25 mouse cellular contexts compared by ENCODE assay signal in genomic region chr10:120005581-120005980, GRCm38 (mm10).
DNase-seq lines count a peak whose midpoint lies in the region; ATAC-seq and TF ChIP-seq lines count a peak whose summit lies in the region.
"Had no signal": no experiment of that assay in that cellular context is flagged by ENCODE, and none has a peak within 500 bp of the region (broad histone marks: within the 10 kb centered on the region; RNA-seq: fewer than 3 reads in every experiment).

No protein-coding gene starts in this region.

- H3K4me2 ChIP-seq in forebrain, embryonic 14.5 days (ENCODE audit: low read length): no peak overlapping the region
- H3K4me2 ChIP-seq: embryonic facial prominence, embryonic 13.5 days; embryonic facial prominence, embryonic 15.5 days; forebrain, embryonic 13.5 days had no signal

- DNase-seq in cerebellum, postnatal 10 days: peak; percentile 56 to 63
- no peak for DNase-seq in cerebellum, adult 18-20 months
- peak; percentile 32 for DNase-seq in forebrain, embryonic 14.5 days (ENCODE audit: low spot score)
- DNase-seq in forebrain, embryonic 10.5 days (ENCODE audit: extremely low spot score, low spot score): no peak
- peak; percentile 26 for DNase-seq in left cerebral cortex, postnatal 4 days
- DNase-seq in left cerebral cortex, adult 2 months (ENCODE audit: extremely low spot score in 1 of 2, low spot score in 2 of 2): no peak
- DNase-seq: adrenal gland, adult 8-10 months; adrenal gland, postnatal 14 days; adrenal gland, postnatal 36 days; B cell, adult 2 months; cerebellum, adult 11 months; cerebellum, adult 2 months; cerebellum, adult 9-10 months; cerebellum, postnatal 25 days; embryo, embryonic 11 days had no signal

- intact Hi-C loops in left cerebral cortex, postnatal 4 days (cut with DNase I): no loop called here
- intact Hi-C loops in left cerebral cortex, adult 2 months (cut with DNase I): no loop called here

- WGBS in forebrain, embryonic 14.5 days: 74% methylated on average over 5 of the region's 5 CpGs
- 89% methylated on average over 5 of the region's 5 CpGs for WGBS in forebrain, embryonic 10.5 days

- no peak overlapping the region for H3K4me3 ChIP-seq in forebrain, embryonic 14.5 days (ENCODE audit: low read depth, low read length)
- H3K4me3 ChIP-seq in forebrain, embryonic 10.5 days: no peak overlapping the region
- no peak overlapping the region for H3K4me3 ChIP-seq in left cerebral cortex, adult 2 months
- H3K4me3 ChIP-seq: embryonic facial prominence, embryonic 13.5 days; embryonic facial prominence, embryonic 15.5 days; erythroblast, embryonic 14.5 days; forebrain, embryonic 13.5 days had no signal

- H3K9me3 ChIP-seq in forebrain, embryonic 14.5 days (replicated peaks; ENCODE audit: control insufficient read depth, low read length): no peaks in the 10 kb centered on the region
- no peaks in the 10 kb centered on the region for H3K9me3 ChIP-seq in forebrain, embryonic 10.5 days
- H3K9me3 ChIP-seq: embryonic facial prominence, embryonic 15.5 days; forebrain, embryonic 13.5 days had no signal

- no peak overlapping the region for H3K27ac ChIP-seq in forebrain, embryonic 14.5 days (ENCODE audit: low read depth, low read length)
- H3K27ac ChIP-seq in forebrain, embryonic 10.5 days: no peak overlapping the region
- H3K27ac ChIP-seq in left cerebral cortex, adult 2 months: no peak overlapping the region
- H3K27ac ChIP-seq: embryonic facial prominence, embryonic 13.5 days; embryonic facial prominence, embryonic 15.5 days; forebrain, embryonic 13.5 days had no signal

- peaks cover 2% of the 10 kb centered on the region; the same call in 1 of the 2 replicates for H3K36me3 ChIP-seq in forebrain, embryonic 14.5 days (ENCODE audit: control insufficient read depth, insufficient read depth, low read length)
- H3K36me3 ChIP-seq in forebrain, embryonic 10.5 days (replicated peaks): 0 out of 2 replicates have a peak, but pooled peaks cover 3% of the 10 kb centered on the region
- H3K36me3 ChIP-seq: embryonic facial prominence, embryonic 13.5 days; embryonic facial prominence, embryonic 15.5 days; G1E had no signal

- no peak for TF ChIP-seq CTCF in left cerebral cortex, adult 2 months (IDR thresholded peaks at IDR 0.05)

- H3K9ac ChIP-seq in forebrain, embryonic 14.5 days (ENCODE audit: low read length): no peak overlapping the region
- H3K9ac ChIP-seq: embryonic facial prominence, embryonic 13.5 days; embryonic facial prominence, embryonic 15.5 days; forebrain, embryonic 13.5 days had no signal

- H3K27me3 ChIP-seq in forebrain, embryonic 14.5 days (replicated peaks; ENCODE audit: control insufficient read depth, insufficient read depth, low read length): no peaks in the 10 kb centered on the region
- no peaks in the 10 kb centered on the region for H3K27me3 ChIP-seq in forebrain, embryonic 10.5 days (ENCODE audit: poor library complexity, severe bottlenecking)
- H3K27me3 ChIP-seq: CH12.LX; embryonic facial prominence, embryonic 13.5 days; embryonic facial prominence, embryonic 15.5 days; forebrain, embryonic 13.5 days; Patski had no signal

- no peaks in the 10 kb centered on the region for H3K4me1 ChIP-seq in forebrain, embryonic 14.5 days (ENCODE audit: control insufficient read depth, insufficient read depth, low read length)
- no peaks in the 10 kb centered on the region for H3K4me1 ChIP-seq in forebrain, embryonic 10.5 days
- H3K4me1 ChIP-seq: embryonic facial prominence, embryonic 13.5 days; embryonic facial prominence, embryonic 15.5 days; forebrain, embryonic 13.5 days had no signal

- no peak for ATAC-seq in forebrain, embryonic 14.5 days
- ATAC-seq: activated CD4-positive, CD25-positive, alpha-beta regulatory T cell, adult 4 months; CD4-positive, CD25-positive, alpha-beta regulatory T cell, adult 4 months; forebrain, embryonic 13.5 days; forebrain, embryonic 16.5 days; Patski had no signal

Comparison
In these comparisons a context has a peak if more than half of its experiments do, and no peak if none do; other contexts are left out.
1. DNase-seq: peak in cerebellum, postnatal 10 days (2 of 2), forebrain, embryonic 14.5 days (single experiment) and left cerebral cortex, postnatal 4 days (single experiment); none in cerebellum, adult 18-20 months (0 of 2), forebrain, embryonic 10.5 days (single experiment) and left cerebral cortex, adult 2 months (0 of 2).